Mouse (Mus musculus) c-Kit-positive CD71-negative TER-119-negative erythroid progenitor cells, embryonic 14.5 days (primary cell): Measurements from ENCODE around the gene A3galt2.
A peak's percentile ranks its signal among the peaks of the same experiment; 100 is the strongest.

Experiments used
- DNase-seq: peaks from one replicate; pipeline ENCODE4 v3.0.0-alpha.2; 2013; ENCODE audit warnings: low read depth

A3galt2 gene

DNA sequence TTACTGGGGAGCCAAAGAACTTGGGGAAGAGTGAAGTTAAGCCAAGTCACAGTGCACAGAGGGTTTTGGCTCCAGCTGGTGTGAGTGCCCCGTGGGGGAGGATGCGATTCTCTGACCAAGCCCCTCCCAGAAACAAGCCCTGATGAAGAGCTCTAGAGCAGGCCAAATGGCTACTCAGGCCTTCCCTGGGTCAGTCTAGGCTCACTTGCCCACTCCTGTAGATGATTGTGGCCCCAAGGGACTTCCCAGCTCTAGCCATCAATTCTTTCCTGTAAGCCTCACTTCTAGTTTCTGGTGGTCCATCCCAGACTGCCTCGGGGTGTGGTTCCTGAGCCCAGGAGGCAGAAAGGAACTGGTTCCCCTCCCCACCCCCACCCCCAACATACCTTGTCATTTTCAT is at the start of gene A3galt2:
Gene A3galt2, plus strand, starts transcription at position 301 of the 400 bp plus-strand sequence.
- no peak for DNase-seq

DNA sequence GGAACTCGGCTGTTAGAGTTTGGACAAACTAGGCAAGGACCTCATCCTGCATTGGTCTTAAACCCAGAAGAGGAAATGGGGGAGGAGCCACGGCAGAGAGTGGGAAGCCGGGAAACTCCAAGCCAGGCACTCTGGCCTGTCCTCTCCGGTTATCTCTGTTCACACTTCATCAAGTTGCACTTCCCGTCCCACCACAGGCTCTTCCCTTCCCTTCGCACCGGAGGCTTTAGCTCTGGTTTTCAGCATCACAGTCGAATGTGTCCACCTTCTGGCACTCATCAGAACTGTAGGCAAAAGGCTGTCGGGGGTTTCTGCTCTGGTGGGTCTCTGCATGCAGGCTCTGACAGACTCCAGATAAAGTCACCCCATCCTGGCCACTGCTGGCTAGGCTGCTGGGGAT is 48.5 kb upstream of the A3galt2 start:
- DNase-seq: no peak

DNA sequence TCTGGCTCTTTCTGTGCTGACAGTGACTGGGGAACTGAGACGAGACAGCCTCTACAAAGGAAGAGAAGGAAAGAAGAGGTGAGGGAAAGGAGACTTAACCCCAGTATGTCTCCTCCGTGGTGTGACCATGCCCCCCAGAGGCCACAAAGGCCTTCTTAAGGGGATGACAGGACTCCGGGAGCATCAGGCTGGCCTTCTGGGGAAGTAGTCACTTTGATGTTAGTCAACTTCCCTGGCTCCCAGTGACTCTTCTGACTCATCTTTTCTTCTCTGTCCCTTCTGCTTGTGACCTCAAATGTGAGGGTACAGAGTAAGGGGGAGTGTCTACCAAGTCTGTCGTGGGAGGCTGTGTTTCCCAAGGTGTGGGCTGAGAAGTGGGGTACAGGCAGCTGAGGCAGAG is 47.8 kb upstream of the A3galt2 start:
- DNase-seq: no peak

GRCm38 (mm10) chr4:128709061-128709780 is 45.9 kb upstream of the A3galt2 start:
- no peak for DNase-seq

- no peak for DNase-seq
Observed at GRCm38 (mm10) chr4:128709781-128710166, 45.4 kb upstream of the A3galt2 start.

DNA sequence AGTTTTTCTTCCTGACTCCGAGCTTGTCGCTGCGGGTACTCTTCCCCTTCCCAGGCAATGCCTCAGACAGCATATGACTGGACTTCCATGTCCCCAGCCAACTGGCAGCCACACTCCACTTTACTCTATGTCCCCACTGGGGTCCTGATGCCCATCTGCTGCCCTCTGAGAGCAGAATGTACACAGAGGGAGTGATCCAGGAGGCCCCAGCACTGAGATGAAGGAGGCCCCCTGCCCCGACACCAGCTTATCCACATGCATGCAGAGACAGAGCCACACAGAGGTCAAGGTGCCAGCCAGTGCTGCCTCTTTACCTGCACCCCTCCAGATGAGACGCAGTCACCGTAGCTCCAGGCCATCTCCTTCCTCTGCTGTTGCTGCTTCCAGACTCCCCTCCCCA is 44.9 kb upstream of the A3galt2 start:
- no peak for DNase-seq

- DNase-seq: no peak
Observed at GRCm38 (mm10) chr4:128710800-128711199, 44.4 kb upstream of the A3galt2 start.

DNA sequence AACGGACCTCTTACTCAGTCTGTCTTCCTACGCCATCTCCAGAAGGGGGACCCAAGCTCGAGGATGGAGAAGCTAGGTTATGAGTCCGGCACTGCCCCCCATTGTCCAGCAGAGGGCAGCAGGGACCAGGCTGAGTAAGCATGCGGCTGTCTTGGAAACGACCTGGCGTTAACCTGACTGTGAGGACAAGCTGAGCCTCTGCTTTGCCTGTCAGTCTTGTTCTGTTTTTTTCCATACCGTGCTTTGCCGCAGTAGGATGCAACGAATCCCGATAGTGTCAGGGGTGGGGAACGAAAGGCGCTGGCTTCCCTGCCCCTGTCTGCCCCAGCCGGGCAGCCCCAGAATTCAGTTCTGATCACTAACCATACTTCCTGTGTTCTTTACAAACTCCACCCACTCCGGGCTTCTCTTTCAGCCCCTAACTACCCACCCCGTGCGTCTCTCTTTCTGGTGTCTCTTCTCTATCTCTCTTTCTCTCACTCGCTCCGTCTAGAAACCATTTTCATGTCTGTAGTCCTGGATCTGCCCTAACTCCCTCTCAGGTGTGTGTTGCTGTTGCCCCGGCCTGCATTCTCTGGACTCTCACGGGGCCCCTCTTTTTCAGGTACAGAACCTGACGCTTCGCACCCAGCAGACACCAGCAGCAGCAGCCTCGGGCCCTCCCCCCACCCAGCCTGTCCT is 43.6 kb upstream of the A3galt2 start:
- DNase-seq: peak; percentile 94

- no peak for DNase-seq
Observed at GRCm38 (mm10) chr4:128712136-128712655, 43.0 kb upstream of the A3galt2 start.

GRCm38 (mm10) chr4:128712941-128713340 is 42.2 kb upstream of the A3galt2 start:
- DNase-seq: no peak

DNA sequence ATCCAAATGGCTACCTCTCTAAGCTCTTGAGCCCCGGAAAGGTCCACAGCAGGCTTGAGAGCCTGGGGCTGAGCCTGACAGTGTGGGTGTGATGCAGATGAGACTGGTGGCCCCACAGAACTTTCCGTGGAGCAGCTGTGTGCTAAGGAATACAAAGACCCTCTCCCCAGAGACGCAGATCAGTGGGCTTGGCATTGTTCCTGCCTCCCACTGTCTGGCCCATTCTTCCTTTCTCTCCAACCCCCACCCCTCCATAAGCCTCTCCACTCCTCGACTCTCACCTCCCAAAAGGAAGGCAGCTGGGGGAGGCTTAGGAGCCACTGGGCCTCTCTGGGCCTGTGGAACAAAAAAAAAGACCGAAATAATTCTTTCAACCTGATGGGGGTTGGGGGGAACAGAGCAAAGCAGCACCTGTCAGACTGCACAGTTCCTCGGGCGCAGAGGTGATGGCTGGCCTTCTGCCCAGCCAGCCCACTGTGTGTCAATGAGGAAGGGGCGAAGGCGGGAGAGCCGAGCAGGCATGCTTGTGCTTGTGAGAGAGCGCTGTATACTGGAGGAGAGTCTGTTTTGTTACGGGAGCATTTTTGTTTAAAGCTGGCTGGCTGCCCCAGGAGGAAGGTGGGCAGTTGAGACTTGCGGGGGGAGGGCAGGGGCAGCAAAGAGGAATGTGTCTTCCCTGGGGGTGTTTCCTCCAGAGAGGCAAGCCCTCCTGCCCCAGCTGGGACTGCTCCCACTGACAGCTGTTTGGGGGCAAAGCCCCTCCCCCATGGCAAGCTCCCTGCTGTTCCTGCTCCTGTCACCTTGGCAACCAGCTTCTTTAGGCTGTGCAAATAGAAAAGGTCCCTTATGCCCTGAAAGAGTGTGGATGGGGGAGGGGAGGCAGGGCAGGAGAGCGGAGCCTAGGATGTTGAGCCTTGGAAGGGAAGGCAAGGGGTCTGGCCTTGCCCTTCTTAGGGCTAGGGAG is 39.6 kb upstream of the A3galt2 start:
- no peak for DNase-seq

DNA sequence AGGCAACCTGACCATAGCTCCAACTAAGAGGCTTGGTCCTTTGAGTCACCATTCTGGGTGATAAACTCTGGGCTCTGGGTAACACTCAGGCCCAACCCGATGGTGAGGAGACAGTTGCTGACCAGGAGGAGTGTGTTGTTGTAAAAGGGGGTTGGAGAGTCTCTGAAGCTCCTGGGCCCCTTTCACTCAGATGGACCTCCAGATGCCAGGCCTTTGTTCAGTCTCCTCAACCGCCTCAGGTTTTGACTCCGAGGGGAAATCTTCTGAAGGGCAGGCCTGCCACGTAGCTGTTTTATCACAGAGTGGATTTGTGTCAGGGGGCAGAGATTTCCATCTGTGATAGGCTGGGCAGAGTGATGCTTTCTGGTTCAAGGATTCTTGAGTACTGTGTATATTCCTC is 38.9 kb upstream of the A3galt2 start:
- DNase-seq: no peak

GRCm38 (mm10) chr4:128716731-128717130 is 38.4 kb upstream of the A3galt2 start:
- DNase-seq: no peak

- no peak for DNase-seq
Observed at GRCm38 (mm10) chr4:128720110-128720509, 35.1 kb upstream of the A3galt2 start.

DNA sequence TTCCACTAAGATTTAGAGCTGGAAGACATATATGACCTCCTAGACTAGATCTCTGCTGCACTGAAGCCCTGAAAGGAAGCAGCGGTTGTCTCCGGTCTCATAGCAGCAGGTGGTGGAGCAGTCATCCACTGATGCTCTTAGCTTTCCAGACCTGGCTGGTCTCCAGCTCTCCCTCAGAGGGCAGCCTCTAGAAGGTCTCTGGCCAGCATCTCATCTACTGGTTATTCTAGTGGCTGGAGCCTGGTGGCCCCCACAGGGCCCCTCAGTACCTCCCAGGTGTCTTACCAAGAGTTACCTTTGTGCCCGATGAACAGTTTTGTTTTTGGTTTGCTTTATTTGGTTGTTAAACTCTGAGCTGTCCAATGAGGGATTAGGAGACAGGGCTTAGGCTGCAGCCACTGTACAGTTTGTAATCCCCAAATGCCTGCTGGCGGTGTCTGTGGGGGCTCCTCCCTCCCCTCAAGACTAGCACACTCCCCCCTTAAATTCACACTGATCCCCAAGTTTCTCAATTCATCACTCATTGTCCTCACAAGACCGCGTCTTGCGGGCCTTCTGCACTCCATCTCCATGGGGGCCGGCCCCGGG is 34.0 kb upstream of the A3galt2 start:
- no peak for DNase-seq

DNA sequence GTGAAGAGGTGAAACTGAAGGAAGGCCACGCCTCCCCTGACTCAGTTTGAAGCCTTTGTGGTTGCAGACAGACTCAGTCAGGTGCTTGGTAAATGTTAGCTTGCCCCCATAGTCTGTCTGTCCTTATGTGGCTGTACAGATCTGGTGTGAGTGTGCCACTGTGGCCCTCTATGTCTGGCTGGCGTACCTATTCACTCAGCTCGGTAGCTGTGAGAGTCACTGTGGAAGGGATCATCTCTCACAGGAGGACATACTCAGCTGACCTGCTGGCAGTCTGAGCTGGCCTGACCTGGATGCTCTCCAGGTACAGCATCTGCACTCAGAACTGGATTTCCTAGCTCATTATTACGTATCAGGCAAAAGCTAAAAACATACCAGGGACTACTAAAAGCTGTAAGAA is 33.4 kb upstream of the A3galt2 start:
- DNase-seq: no peak

DNA sequence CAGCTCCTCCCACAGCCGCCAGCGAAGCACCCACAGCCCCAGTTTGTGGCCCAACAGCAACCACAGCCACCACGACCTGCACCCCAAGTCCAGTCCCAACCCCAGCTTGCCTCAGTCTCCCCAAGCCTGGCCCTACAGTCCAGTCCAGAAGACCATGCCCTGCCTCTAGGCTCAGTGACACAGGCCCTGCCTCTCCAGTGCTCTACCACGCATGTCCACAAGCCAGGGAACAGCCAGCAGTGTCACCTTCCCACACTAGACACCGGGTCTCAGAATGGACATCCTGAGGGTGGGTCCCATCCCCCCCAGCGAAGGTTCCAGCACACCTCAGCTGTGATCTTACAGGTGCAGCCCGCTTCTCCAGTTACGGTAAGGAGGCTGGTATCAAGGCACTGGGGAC is 32.2 kb upstream of the A3galt2 start:
- DNase-seq: no peak

- no peak for DNase-seq
Observed at GRCm38 (mm10) chr4:128723431-128723830, 31.7 kb upstream of the A3galt2 start.

DNA sequence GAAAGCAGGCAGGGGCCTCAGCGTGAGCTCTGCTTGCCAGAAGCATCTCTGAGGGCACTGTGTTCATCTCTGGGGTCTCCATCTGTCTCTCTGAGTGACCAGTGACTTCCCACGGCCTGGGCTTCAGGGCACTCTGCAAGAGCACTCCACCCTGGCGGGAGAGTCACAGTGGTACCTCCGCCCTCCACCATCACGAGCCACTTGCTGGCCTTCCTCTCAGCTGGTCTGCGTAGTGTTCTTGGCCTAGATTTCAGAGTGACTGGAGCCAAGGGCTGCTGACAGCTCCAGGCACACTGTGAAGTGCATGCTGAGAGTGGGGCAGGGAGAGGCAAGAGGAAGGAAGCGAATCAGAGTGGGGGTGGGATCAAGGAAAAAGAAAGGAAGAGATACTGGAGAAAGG is 31.1 kb upstream of the A3galt2 start:
- DNase-seq: no peak

GRCm38 (mm10) chr4:128727019-128727720 is 28.0 kb upstream of the A3galt2 start:
- no peak for DNase-seq

- DNase-seq: no peak
Observed at GRCm38 (mm10) chr4:128727721-128728430, 27.3 kb upstream of the A3galt2 start.
